Mouse (Mus musculus): ENCODE results near the gene 1700109H08Rik.

GRCm38 (mm10) chr5:3527041-3527691, 44.2 kb upstream of the 1700109H08Rik start:
- TF ChIP-seq EP300 (IDR thresholded peaks at IDR 0.05; ENCODE audit: low read depth): no peak
- TF ChIP-seq CTCF (IDR thresholded peaks at IDR 0.05; ENCODE audit: low read depth): no peak
